Mouse (Mus musculus): ENCODE results near the gene Pm20d2. TPM values are rescaled to one million over a fixed set of nuclear protein-coding genes. Genes with fewer than 3 reads are reported as not detected.

The Pm20d2 gene
- polyA plus RNA-seq, 1 experiment from 2014 or later: 0.74 TPM

GRCm38 (mm10) chr4:33188164-33188563 is 1.4 kb downstream of the Pm20d2 start:
- Histone ChIP-seq H3K36me3 (replicated peaks) (no peaks in the 10 kb centered on the region), H3K4me1 (peaks cover 8% of the 10 kb centered on the region), H3K27ac (replicated peaks) (no peak overlapping the region), H3K27me3 (replicated peaks; ENCODE audit: low read depth, poor library complexity, severe bottlenecking) (peaks cover 33% of the 10 kb centered on the region), H3K9me3 (no peaks in the 10 kb centered on the region), H3K4me3 (peak overlapping the region; percentile 73)
- DNase-seq (ENCODE audit: low spot score): peak; percentile 53
- 20% methylated on average over 9 of the region's 9 CpGs for WGBS

- peaks cover 3% of the 10 kb centered on the region for H3K4me1 ChIP-seq
- no peak for DNase-seq (ENCODE audit: low spot score)
- no peaks in the 10 kb centered on the region for H3K9me3 ChIP-seq
- H3K36me3 ChIP-seq (replicated peaks): no peaks in the 10 kb centered on the region
- no peak overlapping the region for H3K27ac ChIP-seq (replicated peaks)
- H3K4me3 ChIP-seq: no peak overlapping the region
- 85% methylated on average over 5 of the region's 5 CpGs for WGBS
- H3K27me3 ChIP-seq (replicated peaks; ENCODE audit: low read depth, poor library complexity, severe bottlenecking): peaks cover 23% of the 10 kb centered on the region
Measured at GRCm38 (mm10) chr4:33183477-33183876, 6.1 kb downstream of the Pm20d2 start.

GRCm38 (mm10) chr4:33152087-33153038 is 37.2 kb downstream of the Pm20d2 start:
- Histone ChIP-seq H3K9me3 (no peaks in the 10 kb centered on the region), H3K27me3 (replicated peaks; ENCODE audit: low read depth, poor library complexity, severe bottlenecking) (peaks cover 5% of the 10 kb centered on the region), H3K4me1 (0 out of 2 replicates have a peak, but pooled peaks cover 1% of the 10 kb centered on the region), H3K4me3 (no peak overlapping the region), H3K36me3 (replicated peaks) (no peaks in the 10 kb centered on the region), H3K27ac (replicated peaks) (no peak overlapping the region)
- 88% methylated on average over 26 of the region's 26 CpGs for WGBS
- no peak for DNase-seq (ENCODE audit: low spot score)

DNA sequence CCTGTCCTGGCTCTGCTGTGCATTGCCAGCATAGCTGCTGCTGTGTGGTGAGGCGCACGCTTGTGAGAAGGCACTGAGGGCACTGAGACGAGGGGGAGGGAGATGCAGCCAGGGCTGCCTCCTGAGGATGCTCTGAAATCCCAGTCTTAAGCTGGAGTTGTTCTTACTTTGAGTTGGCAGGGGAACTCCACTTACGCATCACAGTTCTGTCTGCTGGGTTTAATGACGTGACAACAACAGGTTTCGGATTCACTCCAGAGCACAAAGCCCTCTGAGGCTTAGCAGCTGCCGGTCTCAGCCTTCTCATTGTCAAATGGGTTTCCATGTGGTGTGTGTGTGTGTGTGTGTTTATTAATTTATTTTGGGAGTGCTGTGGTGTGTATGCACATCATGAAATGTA is 40.4 kb downstream of the Pm20d2 start:
- Histone ChIP-seq H3K4me3 (no peak overlapping the region), H3K27me3 (replicated peaks; ENCODE audit: low read depth, poor library complexity, severe bottlenecking) (peaks cover 23% of the 10 kb centered on the region), H3K9me3 (no peaks in the 10 kb centered on the region), H3K36me3 (replicated peaks) (no peaks in the 10 kb centered on the region), H3K4me1 (0 out of 2 replicates have a peak, but pooled peaks cover 3% of the 10 kb centered on the region), H3K27ac (replicated peaks) (no peak overlapping the region)
- no peak for DNase-seq (ENCODE audit: low spot score)
- 52% methylated on average over 7 of the region's 7 CpGs for WGBS

DNA sequence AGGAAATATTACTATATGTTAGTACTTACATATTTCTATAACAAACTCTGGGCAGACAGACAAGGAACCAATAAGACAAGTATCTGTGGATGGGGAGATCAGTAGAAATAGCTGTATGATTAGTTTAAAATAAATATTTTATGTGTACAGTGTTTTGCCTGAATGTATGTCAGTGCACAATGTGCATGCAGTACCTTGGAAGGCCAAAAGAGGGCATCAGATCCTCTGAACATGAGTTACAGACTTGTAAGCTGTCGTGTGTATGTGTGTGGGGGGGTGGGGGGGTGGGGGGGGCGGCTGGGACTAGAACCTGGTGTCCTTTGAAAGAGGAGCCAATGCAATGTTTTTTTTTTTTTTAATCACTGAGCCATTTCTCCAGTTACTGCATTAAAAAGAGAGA is 41.7 kb downstream of the Pm20d2 start:
- Histone ChIP-seq H3K4me3 (no peak overlapping the region), H3K36me3 (replicated peaks) (no peaks in the 10 kb centered on the region), H3K4me1 (0 out of 2 replicates have a peak, but pooled peaks cover 3% of the 10 kb centered on the region), H3K27me3 (replicated peaks; ENCODE audit: low read depth, poor library complexity, severe bottlenecking) (peaks cover 23% of the 10 kb centered on the region), H3K27ac (replicated peaks) (no peak overlapping the region), H3K9me3 (no peaks in the 10 kb centered on the region)
- DNase-seq (ENCODE audit: low spot score): peak; percentile 65
- 11% methylated on average over 2 of the region's 2 CpGs for WGBS

GRCm38 (mm10) chr4:33146679-33147291 is 42.8 kb downstream of the Pm20d2 start:
- Histone ChIP-seq H3K36me3 (replicated peaks) (no peaks in the 10 kb centered on the region), H3K9me3 (0 out of 2 replicates have a peak, but pooled peaks cover 3% of the 10 kb centered on the region), H3K4me3 (no peak overlapping the region), H3K27me3 (replicated peaks; ENCODE audit: low read depth, poor library complexity, severe bottlenecking) (peaks cover 23% of the 10 kb centered on the region), H3K4me1 (0 out of 2 replicates have a peak, but pooled peaks cover 3% of the 10 kb centered on the region), H3K27ac (replicated peaks) (no peak overlapping the region)
- DNase-seq (ENCODE audit: low spot score): no peak
- 46% methylated on average over 20 of the region's 20 CpGs for WGBS

DNA sequence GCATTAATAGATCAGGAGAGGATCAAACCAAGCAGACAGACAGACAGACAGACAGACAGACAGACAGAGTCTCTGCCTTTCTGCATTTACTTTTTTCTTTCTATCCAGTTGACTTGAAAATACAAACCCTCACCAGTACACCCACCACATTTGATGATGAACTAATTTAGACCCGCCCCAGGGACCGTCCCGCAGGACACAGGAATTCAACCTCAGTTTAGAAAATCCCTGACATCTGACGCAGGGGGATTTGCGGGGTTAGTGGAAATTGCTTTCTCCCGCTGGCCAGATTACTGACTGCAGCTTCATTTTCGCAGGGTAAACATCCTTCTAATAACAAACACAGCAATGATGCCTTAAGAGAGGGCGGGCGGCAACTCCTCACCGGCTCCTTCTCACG is 57.3 kb downstream of the Pm20d2 start, which contains the start of gene Gabrr1:
TSS of gene Gabrr1 (plus strand) at position 301 of the 400 bp plus-strand sequence.
- 59% methylated on average over 11 of the region's 11 CpGs for WGBS
- H3K4me3 ChIP-seq: no peak within 1 kb of the TSS
- H3K9me3 ChIP-seq: no peaks in the 10 kb centered on the region
- no peak within 1 kb of the TSS for H3K27ac ChIP-seq (replicated peaks)
- H3K36me3 ChIP-seq (replicated peaks): no peaks in the 10 kb centered on the region
- DNase-seq (ENCODE audit: low spot score): no peak
- peaks cover 6% of the 10 kb centered on the region for H3K4me1 ChIP-seq
- no peaks in the 10 kb centered on the region for H3K27me3 ChIP-seq (replicated peaks; ENCODE audit: low read depth, poor library complexity, severe bottlenecking)

DNA sequence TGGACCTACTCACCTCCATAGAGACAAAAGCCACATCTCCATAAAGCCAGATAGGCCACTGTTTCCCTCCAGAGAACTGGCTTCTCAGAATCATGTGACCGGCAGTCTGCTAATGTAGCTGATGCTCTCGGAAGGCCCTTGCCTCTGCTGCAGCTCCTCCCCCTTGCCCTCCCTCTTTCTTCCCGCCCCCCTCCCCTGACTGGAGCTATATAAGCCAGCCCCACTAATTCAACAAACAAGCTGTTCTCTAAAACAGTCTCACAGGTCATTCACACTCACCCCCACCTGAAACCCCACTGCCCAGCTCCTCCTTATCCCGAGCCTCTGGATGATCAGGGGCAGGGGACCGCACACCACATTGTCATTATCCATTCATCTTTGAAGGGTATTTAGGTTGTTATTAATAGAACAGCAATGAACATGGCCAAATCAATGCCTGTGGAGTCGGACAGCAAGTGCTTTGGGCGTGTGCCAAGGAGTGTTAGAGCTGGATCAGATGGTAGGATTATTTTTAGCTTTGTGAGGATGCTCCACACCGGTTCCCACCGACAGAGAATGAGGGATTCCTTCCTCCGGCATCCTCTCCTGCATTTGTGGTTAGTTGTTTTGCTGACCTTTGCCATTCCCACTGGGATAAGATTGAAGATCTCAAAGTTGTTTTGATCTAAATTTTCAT is 64.0 kb downstream of the Pm20d2 start:
- Histone ChIP-seq H3K27ac (replicated peaks) (no peak overlapping the region), H3K27me3 (replicated peaks; ENCODE audit: low read depth, poor library complexity, severe bottlenecking) (no peaks in the 10 kb centered on the region), H3K4me1 (no peaks in the 10 kb centered on the region), H3K4me3 (no peak overlapping the region), H3K36me3 (replicated peaks) (no peaks in the 10 kb centered on the region), H3K9me3 (no peaks in the 10 kb centered on the region)
- 79% methylated on average over 10 of the region's 10 CpGs for WGBS
- DNase-seq (ENCODE audit: low spot score): no peak

DNA sequence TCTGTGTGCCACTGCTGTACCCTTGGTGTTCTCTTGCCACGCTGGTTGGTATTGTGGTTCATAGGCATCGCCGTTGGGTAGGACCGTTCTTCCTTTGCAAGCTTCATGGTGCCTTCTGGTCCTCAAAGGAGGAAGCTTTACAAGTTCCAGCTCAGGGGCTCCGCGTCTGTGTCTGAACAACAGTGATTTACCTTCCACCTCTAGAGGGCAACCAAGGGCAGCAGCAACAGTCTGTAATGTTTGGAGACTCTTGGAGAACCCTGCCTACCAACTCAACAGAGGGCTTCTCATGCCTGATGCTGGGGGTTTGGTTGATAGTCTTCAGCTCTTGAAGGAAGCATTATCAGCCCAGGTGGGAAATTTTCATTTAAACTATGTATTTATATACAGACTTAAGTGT is 65.0 kb downstream of the Pm20d2 start:
- no peaks in the 10 kb centered on the region for H3K4me1 ChIP-seq
- no peaks in the 10 kb centered on the region for H3K27me3 ChIP-seq (replicated peaks; ENCODE audit: low read depth, poor library complexity, severe bottlenecking)
- H3K36me3 ChIP-seq (replicated peaks): no peaks in the 10 kb centered on the region
- 80% methylated on average over 6 of the region's 6 CpGs for WGBS
- no peak overlapping the region for H3K4me3 ChIP-seq
- H3K9me3 ChIP-seq: no peaks in the 10 kb centered on the region
- no peak overlapping the region for H3K27ac ChIP-seq (replicated peaks)
- peak; percentile 27 for DNase-seq (ENCODE audit: low spot score)

Other genes starting within 250 kb of the Pm20d2 start
- 12.2 and 16.4 TPM in 2 replicates for gene Ankrd6, start 238.9 kb downstream of the Pm20d2 start, polyA plus RNA-seq (2016; fragmentation: Nextera tagmentation; extraction: Ambion mirVana)
- 22.5 and 22.9 TPM in 2 replicates for gene Rragd, start 206.7 kb downstream of the Pm20d2 start, polyA plus RNA-seq (2016; fragmentation: Nextera tagmentation; extraction: Ambion mirVana)
- gene Ube2j1, start 158.3 kb downstream of the Pm20d2 start, polyA plus RNA-seq (2016; fragmentation: Nextera tagmentation; extraction: Ambion mirVana): 37.8 and 38.7 TPM in 2 replicates
- gene Gabrr2, start 126.7 kb downstream of the Pm20d2 start, polyA plus RNA-seq (2016; fragmentation: Nextera tagmentation; extraction: Ambion mirVana): 0.21 TPM in 1 of 2 replicates, not detected in the other
- 0.06 TPM in 1 of 2 replicates, not detected in the other for gene Gabrr1, start 57.2 kb downstream of the Pm20d2 start, polyA plus RNA-seq (2016; fragmentation: Nextera tagmentation; extraction: Ambion mirVana)
- gene Srsf12, start 19.3 kb upstream of the Pm20d2 start, polyA plus RNA-seq (2016; fragmentation: Nextera tagmentation; extraction: Ambion mirVana): 3.3 and 5.8 TPM in 2 replicates
- 78.2 and 88.4 TPM in 2 replicates for gene Pnrc1, start 100.4 kb upstream of the Pm20d2 start, polyA plus RNA-seq (2016; fragmentation: Nextera tagmentation; extraction: Ambion mirVana)
- 32.6 and 34.3 TPM in 2 replicates for gene Rngtt, start 120.6 kb upstream of the Pm20d2 start, polyA plus RNA-seq (2016; fragmentation: Nextera tagmentation; extraction: Ambion mirVana)

Measured in embryonic facial prominence, embryonic 10.5 days (tissue).